Mouse (Mus musculus) activated CD4-positive, CD25-positive, alpha-beta regulatory T cell, adult 4 months (primary cell): Measurements from ENCODE around the gene Pimreg. TPM values are rescaled to one million over a fixed set of nuclear protein-coding genes. Genes with fewer than 3 reads are reported as not detected.

ENCODE experiments used
- ATAC-seq: one replicate; pipeline ENCODE4 v1.8.0; 2017
- polyA plus RNA-seq, 2 experiments: library from polyadenylated mRNA; unstranded; fragments of 100-300 nt; shearing (Covaris generic); gene quantifications; one replicate each; pipeline ENCODE4 v1.2.1; 2017

Pimreg gene
- polyA plus RNA-seq, 2 experiments from 2014 or later = 9.5 to 9.7 TPM

DNA sequence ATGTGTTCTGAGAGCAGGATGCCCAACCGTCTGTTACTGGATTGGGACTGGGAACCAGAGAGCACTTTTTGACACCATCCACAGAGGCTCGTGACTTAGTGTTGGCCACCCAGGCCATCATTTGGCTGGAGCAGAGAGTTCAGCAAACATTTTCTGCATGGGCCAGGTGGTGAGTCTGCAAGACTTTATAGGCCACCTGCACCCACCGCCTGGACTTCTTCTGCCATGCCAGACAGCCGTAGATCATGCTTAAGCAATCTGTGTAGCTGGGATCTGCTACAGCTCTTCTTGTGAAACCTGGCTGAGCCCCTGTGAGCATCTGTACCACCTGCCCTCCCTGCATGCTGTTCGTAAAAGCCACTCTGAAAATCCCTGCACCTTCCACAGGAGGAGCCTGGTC, 25.5 kb downstream of the Pimreg start:
- ATAC-seq = no peak

DNA sequence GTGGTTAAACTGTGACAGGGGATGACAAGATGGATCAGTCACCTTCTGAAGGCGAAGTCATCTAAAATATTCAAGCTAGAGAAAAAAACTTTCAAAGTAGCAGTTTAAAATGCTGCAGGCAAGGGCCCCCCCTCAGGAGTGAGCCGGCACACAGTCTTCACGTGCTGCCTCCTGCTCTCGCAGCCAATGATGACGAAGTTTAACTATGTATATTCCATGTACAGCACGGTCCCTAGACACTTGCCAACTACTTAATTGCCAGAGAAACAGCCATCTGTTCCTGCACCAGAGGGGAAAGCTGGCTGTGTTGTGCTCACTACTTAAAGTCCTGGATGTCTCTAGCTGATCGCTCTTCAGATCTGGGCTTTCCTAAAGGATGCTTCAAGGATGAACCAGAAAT, 26.2 kb downstream of the Pimreg start:
- no peak for ATAC-seq

DNA sequence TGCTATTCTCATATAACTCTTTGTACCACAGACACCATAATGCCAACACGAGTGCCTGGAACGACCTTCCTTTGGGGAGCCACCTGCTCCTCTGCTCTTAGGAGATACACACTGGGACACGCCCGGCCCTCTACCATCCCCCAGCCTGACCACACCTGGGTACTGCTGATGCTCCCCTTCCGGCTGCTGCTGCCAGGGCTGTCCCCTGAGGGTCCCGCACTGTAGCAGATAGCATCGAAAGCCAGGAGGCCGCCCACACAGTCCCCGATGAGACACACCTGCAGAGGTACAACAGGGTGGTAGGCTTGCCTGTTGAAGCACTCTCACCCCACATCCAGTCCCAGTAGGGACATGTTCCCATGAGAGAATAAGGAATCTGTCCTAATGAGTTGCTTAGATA, 28.9 kb downstream of the Pimreg start:
- no peak for ATAC-seq

DNA sequence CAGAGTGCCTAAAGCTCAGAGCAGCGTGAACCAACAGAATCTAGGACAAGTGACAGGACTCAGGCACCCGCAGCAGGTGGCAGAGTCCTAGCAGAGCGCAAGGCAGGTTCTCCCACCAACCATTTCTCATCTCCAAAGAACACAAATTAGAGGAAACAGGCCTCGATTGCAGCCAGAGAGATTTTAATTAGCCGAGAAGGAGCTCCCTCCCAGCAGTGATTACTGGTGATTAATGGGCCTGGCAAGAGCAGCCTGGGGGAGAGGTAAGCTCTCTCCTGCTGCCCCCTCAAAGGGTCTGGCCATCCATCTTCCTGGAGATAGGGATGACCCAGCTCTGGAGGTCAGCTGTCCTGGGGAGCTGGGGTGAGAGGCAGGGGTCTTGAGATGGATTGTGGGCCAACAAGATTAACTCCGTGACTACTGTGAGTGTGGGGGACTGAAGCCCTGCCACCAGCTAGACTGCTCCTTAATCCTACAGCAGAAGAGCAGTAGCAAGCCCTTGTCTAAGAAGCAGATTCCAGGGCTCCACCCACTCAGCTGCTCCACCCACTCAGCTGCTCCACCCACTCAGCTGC, 30.6 kb downstream of the Pimreg start:
- no peak for ATAC-seq

DNA sequence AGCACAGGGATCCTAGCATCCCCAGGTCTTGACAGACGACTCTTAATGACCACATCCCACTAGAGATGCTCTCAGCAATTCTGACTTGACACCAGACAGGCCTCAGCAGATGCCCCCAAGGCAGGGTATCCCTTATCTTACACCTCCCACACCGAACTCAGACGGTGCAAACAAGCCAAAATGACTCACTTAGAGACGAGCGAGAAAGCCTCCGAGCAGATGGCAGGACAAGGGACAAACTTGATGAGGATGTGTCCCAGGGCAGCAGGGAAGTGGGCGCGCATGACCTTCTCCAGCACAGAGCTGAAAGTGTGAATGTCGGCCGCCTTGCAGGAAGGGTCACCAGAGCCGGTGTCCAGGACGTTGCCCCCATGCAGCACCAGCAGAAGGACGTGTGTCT, 32.4 kb downstream of the Pimreg start:
- no peak for ATAC-seq

DNA sequence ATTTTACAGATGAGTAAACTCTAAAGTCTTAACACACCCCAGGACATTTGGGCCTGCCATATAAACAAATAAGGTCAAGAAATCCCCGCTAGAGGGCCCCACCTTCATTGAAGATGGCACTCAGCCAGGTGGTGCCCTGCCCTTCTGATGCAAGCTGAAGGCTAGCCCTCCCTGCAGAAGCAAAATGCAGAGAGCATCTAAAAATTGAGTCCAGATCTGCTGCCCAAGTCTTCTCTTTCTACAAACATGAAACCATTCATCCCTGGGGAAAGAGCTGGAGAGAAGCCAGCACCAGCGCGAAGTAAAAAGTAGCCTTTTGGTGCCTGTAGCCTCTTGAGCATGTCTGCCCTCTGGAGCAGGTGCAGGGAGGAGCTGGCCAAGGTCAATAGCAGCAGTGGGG, 36.2 kb downstream of the Pimreg start:
- no peak for ATAC-seq

DNA sequence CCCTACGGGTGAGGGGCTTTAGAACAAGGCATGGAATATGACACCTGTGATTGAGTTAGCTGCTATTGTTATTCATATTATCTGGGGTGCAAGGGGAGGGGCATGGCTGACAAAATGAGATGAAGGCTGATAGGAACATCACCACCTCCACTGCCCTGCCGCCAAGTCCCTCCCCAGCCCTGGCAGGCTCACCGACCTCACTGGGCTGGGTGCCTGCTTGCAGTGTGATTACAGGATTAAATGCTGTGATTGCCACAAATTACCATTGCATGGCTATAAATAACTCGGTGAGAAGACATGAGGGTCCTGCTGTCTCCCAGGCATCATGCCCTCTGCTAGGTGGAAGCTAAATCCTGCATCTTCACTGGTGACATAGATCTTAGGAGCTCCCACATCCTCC, 36.8 kb downstream of the Pimreg start:
- no peak for ATAC-seq

DNA sequence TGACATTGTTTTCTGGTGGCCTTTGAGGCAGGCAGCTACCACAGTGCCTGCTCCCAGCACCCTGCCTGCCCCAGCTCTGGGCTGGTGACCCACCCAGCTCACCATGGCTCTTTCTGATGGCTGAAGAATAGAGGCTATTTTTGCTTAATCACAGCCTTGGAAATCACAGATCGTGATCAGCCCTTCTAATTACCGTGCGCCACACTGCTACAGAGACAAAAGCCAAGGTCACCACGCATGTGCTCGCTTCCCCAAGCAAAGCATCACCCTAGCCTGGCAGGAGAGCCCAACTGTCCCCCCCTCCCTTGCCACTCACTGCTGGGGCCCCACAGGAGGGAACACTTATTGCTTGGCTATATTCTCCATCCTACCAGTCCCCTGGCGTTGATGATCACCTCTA, 38.6 kb downstream of the Pimreg start:
- no peak for ATAC-seq

DNA sequence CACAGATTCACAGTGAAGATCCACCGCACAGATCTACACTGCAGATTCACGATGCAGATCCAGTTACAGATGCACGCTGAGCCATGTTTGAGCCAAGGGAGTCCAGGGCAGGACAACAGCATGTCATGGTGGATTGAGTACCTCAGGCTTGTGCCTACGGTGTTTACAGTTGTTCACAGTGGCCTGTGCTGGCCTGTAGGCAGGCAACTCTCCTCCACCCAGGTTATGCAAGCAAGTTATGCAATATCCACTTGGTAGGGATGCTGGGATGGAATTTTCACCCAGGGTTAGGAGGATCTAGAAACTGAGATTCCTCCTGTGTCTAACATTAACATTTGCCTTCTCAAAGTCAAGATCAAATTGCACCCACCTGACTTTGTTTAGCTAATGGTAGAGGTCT, 40.8 kb downstream of the Pimreg start:
- no peak for ATAC-seq

DNA sequence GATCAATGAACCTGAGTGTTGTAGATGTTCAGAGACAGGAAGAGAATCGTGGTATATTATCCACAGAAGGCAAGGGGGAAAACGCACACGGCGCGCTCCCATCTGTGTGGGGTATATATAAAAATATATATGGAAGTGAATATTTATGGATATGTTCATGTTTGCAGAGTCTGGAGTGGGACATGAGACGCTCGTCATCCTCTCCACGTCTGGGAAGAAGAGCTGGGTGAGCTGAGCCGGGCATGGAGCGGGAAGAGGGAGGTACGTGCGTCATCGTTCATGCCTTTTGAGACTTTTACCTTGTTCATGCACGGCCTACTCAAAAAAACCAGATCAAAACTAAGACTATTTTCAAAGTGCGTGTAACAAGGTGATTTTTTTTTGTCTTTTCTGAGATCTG, 42.5 kb downstream of the Pimreg start:
- ATAC-seq = no peak

DNA sequence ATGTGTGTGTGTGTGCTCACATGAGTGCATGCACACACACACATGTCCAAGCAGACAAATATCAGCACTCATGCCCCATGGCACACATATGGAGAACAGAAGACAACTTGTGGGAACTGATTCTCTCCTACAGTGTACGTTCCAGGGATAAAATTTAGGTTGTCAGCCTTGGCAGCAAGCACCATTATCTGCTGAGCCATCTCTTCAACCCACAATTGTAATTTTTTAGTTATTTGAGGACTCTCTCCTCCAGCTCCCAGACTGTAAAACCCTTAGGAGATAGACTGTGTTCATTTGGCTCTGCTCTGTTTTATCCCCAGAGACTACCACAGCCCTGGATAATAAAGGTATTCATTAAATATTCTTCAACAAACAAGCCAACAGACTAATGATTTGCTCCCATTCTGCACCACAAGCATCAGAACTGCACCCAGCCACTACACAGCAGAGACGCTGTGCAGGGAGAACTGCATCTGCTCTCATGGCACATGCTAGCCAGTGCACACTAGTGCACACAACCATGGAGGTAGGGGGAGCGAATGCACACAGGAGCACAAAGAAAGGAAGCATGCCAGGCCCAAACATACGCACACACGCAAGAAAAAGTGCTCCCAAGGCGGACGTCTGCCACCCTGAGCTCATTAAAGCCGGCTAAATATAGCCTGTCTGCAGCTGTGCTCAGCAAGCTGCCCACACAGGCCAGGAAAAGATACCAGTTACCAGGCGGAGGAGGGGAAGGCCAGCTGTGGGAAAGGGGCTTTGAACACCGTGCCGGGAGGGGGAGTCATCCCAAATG, 44.6 kb downstream of the Pimreg start:
- no peak for ATAC-seq

DNA sequence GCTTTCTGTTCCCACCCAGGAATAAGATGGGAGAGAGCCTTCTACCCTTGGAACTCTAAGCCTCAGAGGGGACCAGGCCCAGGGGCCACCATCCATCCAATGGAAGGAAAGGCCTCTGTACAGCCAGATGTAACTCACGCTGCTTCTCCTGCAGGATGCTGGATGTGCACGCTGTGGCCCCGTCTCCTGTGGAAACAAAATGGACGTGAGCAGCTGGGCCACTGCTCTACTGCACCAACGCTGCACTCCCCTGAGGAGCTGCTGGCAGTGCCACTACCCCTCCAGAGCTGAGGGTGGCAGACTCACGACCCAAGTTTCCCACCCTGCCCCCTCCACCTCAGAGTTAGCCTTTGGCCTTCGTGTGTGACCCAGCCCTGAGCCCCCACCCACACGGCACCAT, 50.6 kb downstream of the Pimreg start:
- no peak for ATAC-seq

DNA sequence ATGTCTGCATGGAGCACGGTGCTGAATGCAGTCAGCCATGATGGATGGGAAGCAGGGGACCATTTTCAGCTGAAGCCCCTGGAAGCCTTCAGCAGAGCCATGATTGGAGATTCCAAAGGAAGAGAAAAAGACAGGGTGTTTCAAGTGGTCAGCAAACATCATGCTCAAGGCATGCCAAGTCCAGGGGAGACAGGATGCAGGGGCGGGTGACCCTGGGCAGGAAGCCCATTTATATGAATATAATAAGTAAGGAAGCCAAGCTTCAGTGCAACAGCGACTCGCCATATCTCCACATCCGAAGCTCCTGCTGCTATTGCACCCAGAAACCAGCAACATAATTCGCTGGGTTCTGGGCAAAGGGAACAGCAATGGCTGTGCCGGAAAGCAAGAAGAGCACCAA, 52.6 kb downstream of the Pimreg start:
- no peak for ATAC-seq

DNA sequence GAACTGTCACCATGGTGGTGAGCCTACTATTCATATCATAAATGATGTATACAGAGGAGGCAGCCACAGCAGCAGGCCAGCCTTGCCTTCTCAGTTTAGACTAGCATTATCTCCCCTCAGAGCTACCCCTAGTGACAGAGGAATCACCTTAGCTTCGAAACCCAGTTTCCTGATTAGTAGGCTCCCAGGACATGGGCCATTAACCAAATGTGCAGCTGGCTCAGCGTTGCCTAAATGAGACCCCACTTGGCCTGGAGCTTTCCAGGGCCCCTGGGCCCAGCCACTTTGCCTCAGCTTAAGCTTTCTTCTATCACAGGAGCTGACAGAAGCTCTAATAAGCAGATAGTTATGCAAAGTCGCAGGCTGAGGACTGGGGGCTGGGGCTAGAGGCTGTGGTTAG, 54.2 kb downstream of the Pimreg start:
- ATAC-seq = no peak

Other genes starting within 250 kb of the Pimreg start
- under 1 TPM in 1 of 2 experiments, not detected in 1; 0.33 TPM for gene Aipl1, start 4.5 kb upstream of the Pimreg start, polyA plus RNA-seq
- gene Pitpnm3, start 93.7 kb downstream of the Pimreg start, polyA plus RNA-seq = not detected
- gene Gm43951, start 164.8 kb downstream of the Pimreg start, polyA plus RNA-seq = not detected
- 10 to 100 TPM; 18.5 to 19.6 TPM for gene 4933427D14Rik, start 165.4 kb downstream of the Pimreg start, polyA plus RNA-seq
- 100 to 1,000 TPM; 118 to 131 TPM for gene Txndc17, start 165.5 kb downstream of the Pimreg start, polyA plus RNA-seq
- 10 to 100 TPM; 13.0 to 15.6 TPM for gene Med31, start 173.6 kb downstream of the Pimreg start, polyA plus RNA-seq
- not detected for gene Slc13a5, start 225.2 kb downstream of the Pimreg start, polyA plus RNA-seq